Mouse (Mus musculus) right cerebral cortex, adult 2 months (tissue): ENCODE measurements around the gene Dpf2.
"Not testable (repeated sequence)": the region's sequence is repeated elsewhere in the genome, so short reads cannot be mapped to it uniquely, and the experiment has no call there.

Source experiments
- DNase-seq, 2 experiments: peaks; one replicate each; pipeline ENCODE4 v3.0.0; 2021 to 2022; ENCODE audit warnings: low spot score in 2 of 2

Dpf2 gene

GRCm38 (mm10) chr19:5893282-5894001, 19.4 kb downstream of the Dpf2 start:
- DNase-seq: no peak

DNA sequence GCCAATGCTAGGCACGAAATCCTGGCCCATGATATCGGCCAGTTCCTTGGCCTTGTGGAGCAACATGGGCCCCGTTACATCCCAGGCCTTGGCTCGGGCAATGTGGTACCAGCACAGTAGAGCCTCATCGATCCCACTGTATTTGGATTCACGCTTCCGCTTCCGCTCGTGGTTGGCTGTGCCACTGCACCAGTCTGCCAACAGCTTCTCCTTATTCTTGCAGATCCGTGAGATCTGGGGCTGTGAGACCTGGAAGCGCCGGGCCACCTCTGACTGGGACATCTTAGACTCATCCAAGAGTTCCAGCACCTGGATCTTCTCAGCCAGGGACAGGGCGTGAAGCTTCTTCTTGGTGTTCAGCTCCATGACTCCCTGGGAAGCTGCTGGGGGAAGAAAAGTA, 20.1 kb downstream of the Dpf2 start:
- DNase-seq: no peak

- no peak for DNase-seq
Measured at GRCm38 (mm10) chr19:5892262-5892661, 20.5 kb downstream of the Dpf2 start.

GRCm38 (mm10) chr19:5891521-5892258, 21.1 kb downstream of the Dpf2 start:
- DNase-seq: no peak

- no peak for DNase-seq
Measured at GRCm38 (mm10) chr19:5889211-5889610, 23.6 kb downstream of the Dpf2 start.

DNA sequence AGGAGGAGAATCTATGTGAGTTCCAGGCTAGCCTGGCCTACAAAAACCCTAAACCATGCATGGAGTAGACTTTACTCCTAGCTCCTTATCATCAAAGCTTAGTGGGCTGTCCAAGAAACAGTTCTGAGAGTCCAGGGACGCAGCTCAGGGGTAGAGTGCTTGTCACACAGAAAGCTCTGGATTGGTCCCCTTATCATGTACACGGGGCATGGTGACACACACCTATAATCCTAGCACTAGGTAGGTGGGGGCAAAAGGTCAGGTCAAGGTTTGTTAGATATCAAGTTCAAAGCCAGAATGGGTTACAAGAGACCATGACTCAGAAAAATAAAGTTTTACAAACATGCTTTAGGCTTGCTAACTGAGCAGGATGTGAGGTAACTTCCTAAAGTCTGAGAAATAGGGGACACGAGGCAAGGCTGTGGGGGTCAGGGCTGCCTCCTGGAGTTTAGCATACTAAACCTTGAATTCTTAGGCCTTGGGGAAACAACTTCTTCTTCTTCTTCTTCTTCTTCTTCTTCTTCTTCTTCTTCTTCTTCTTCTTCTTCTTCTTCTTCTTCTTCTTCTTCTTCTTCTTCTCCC, 25.5 kb downstream of the Dpf2 start:
- DNase-seq: no peak

DNA sequence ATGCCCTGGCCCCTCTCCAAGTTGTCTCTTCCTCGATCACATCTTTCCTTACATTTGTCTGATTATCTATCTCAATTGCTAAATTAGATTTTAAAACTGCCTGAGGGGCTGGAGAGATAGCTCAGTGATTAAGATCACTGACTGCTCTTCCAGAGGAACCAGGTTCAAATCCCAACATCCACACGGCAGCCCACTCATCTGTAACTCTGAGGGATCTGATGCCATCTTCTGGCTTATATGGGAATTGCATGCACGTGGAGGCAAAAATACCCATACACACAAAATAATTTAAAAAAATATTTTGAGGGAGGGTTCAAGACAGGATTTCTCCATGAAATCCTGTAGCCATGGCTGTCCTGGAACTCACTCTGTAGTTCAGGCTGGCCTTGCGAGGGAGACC, 27.0 kb downstream of the Dpf2 start:
- no peak for DNase-seq

GRCm38 (mm10) chr19:5883935-5884334, 28.9 kb downstream of the Dpf2 start:
- no peak for DNase-seq

DNA sequence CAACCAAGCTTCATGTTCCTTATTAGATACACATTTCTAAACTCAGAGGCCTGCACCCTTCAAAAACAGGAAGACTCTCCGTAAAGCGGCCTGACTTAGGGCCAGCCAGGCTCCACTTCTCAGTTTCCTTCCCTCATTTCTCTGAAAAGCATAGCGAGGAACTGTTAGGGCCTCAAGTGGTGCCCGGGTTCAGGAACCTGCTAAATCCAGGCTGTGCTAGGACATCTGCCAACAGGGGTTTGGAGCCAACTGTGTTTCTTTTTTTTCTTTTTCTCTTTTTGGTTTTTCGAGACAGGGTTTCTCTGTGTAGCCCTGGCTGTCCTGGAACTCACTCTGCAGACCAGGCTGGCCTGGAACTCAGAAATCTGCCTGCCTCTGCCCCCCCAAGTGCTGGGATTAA, 30.7 kb downstream of the Dpf2 start:
- DNase-seq: not testable (repeated sequence)

- DNase-seq: no peak
Measured at GRCm38 (mm10) chr19:5881155-5881554, 31.7 kb downstream of the Dpf2 start.

DNA sequence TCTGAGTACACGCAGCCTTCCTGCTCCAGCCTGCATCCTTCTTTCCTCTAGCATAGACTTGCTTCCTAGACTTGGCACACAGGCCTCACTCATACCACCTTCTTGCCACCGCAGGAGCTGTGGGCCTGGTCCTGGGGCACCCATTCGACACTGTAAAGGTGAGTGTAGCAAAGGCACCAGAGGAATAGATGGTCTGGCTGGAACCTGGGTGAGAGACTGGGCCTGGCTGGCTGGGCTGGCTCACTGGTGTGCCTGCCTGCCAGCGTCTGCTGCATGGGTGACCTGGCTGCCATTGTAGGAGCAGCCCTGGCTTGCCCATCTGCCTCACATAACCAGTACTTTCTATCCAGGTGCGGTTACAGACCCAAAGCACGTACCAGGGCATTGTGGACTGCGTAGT, 33.1 kb downstream of the Dpf2 start:
- DNase-seq: no peak

GRCm38 (mm10) chr19:5878916-5879315, 33.9 kb downstream of the Dpf2 start:
- no peak for DNase-seq

GRCm38 (mm10) chr19:5878362-5878722, 34.5 kb downstream of the Dpf2 start:
- no peak for DNase-seq

DNA sequence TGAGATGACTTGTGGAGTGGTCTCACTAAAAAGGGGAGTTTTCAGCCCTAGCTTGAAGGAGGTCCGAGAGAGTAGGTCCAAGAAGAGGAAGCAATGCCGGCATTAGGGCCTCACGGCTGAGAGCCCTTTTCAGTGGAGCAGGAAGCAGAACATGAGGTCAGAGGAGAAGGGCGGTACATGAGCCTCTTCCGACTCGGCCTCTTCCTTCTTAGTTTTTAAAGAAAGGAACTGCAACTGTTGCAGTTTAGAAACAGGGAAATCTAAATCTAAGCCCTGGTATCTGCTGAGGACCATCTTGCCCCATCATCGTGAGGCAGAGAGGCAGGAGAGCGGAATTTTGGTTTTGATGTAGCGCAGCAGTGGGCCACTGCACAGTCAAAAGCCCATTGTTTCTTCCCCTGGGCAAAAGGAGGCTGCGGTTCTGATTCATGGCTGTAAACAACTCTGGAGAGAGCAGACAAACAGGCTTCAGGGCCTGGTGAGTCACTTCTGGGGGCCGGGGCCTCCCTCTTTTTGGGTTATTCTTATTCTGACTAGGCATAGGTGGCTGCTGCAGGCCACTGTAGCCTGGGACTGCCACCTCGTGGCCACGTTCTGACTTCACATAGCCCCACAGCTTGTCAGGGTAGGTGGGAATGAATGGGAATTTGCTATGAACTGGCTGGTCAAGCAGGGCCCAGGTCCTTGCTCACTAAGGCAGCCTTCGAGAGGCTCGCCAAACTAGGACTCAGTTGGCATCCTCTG, 35.0 kb downstream of the Dpf2 start, which contains the start of gene Slc25a45:
Slc25a45 (plus strand) TSS at position 191 of the 744 bp plus-strand sequence.
- peak; percentile 79 to 86 for DNase-seq

GRCm38 (mm10) chr19:5874969-5875480, 37.8 kb downstream of the Dpf2 start, which contains the start of gene Frmd8:
Frmd8 (minus strand) TSS chr19:5875274.
- DNase-seq: peak; percentile 94 to 95

DNA sequence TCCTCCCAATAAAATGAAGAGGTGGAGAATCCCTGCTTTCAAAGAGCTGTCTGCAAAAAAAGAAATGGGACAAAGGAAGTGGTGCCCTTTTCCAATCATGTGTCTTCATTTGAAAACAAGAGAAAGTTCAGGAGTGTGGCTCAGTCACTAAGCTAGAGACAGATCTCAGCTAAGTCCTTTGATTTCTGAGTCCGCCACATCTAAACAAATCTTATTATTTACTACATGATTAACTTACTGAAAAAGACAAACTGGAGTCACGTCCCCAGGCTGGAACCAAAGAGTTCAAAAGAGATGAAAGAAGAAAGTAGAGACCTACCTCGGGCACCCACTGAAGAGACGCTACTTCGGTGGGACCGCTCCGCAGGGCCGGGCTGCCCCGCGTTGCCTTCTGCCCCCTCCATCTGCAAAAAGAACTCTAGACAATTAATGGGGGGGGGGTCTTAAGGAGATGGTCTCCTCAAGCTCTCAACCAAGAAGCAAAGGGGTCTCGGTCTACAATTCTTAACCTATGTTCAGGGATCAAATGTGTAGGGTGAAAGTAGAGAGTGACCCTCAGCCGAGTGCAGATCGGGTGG, 38.3 kb downstream of the Dpf2 start:
- no peak for DNase-seq

DNA sequence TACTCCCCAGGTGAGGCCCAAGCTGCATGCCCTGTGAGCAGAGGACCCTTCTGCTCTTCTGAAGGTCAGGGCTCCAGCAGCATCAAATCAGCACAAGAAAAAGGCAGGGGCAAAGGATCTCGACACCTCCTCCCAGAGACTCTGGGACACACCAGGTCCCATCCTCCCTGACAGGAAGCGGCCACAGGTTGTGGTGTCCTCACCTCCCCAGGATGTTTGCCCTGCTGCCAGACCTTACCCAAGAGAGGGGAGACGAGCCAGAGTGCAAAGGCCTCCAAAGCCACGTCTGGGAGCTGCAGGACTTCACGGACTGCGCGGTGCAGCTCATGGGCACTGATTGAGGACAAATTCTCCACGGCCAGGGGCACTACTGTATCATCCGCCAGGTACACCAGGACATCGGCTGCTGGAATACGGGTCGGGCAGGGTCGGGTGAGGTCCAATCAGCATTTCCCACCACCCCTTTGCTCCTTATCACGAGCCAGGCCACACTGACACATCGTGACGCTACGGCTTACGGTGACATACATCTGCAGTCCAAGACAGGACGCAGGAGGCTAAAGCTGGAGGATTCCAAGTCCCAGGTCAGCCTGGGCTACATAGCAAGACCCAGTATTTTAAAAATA, 39.8 kb downstream of the Dpf2 start:
- DNase-seq: no peak

DNA sequence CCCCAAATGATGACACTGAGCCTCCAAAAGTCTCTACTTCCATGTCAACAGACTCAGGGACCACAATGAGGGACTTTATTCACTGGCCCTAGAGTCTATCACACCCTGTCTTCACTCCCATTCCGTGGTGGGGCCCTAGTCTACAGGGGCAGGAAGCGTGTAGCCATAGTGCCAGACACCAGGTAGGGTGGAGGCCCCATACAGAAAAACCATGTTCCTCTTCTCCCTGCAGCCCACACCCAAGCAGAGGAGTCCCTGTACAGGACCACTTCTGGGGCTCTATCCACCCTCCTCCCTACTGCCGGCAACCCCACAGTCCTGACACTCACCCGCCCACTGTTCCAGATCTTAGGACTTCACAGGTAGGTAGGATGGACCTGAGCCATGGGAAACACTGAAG, 40.3 kb downstream of the Dpf2 start:
- DNase-seq: no peak

DNA sequence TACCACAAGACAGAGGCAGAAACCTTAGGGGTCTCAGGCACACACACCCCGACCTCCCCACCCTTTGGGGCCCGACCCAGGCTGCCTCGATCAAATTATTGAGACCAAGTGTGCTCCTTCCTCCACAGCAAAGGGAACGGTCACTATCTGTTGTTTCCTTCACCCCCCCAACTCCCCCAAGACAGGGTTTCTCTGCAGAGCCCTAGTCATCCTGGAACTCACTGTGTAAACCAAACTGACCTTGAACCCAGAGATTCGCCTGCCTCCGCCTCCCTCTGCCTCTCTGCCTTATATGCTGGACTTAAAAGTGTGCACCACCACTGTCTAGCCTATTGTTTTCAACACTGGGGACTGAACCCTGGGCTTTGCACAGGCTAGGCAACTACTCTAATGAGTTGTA, 41.1 kb downstream of the Dpf2 start:
- DNase-seq: no peak

DNA sequence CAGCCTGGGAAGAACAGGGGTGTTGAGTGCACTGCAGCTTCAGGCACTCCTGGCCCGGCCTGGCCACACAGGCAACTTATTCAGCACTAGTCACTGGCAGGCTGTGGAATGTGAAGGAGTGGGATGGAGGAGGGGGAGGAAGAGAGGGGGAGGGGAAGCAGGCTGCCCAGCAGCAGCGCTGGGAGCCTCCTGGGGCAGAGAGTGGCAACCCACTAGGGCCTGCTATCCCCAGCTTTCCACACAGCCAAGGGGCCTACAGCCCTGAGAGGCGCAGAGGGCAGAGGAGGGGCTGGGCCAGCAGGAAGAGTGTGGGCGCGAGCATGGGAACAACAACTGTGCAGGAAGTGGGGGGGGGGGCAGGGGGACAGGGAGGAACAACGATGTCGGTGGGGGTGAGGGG, 41.5 kb downstream of the Dpf2 start:
- no peak for DNase-seq

DNA sequence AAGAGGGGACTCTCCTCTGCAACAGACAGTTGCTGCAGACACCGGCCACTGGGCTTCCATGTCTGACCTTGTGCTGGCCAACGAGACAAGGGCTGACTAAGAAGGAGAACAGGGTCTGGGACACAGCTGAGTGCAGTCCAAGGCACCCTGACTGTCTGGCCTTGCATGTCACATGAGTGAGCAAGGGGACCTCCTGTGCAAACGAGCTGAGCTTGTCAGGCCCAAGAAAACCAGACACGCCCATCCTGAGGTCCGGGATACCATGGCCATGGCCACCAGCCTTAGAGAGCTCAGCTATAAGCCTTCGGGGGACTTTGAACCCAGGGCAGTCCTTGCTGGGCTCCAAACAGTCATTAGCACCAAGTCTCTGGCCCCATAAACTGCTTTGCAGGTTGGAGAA, 44.7 kb downstream of the Dpf2 start:
- DNase-seq: no peak
